8 mouse cellular contexts compared by ENCODE assay signal in genomic region chr3:144203259-144203987, GRCm38 (mm10). TPM values are rescaled to one million over a fixed set of nuclear protein-coding genes. Genes with fewer than 3 reads are reported as not detected.
A peak's percentile ranks its signal among the peaks of the same experiment; 100 is the strongest.
DNase-seq lines count a peak whose midpoint lies in the region; ATAC-seq and TF ChIP-seq lines count a peak whose summit lies in the region.

No protein-coding gene starts in this region.

- TF ChIP-seq CTCF in kidney, adult 2 months (conservative IDR thresholded peaks at IDR 0.05; ENCODE audit: insufficient read depth, insufficient read length, low read depth, low read length) = no peak
- no peak for TF ChIP-seq CTCF in brain, embryonic 14.5 days (IDR thresholded peaks at IDR 0.05; ENCODE audit: borderline replicate concordance, extremely low read depth, insufficient read depth, insufficient read length)

- no peak for TF ChIP-seq POLR2A in kidney, adult 2 months (IDR thresholded peaks at IDR 0.05; ENCODE audit: low read depth, low read length)
- TF ChIP-seq POLR2A in brain, embryonic 14.5 days (IDR thresholded peaks at IDR 0.05; ENCODE audit: borderline replicate concordance, extremely low read depth, insufficient read depth, insufficient read length, poor library complexity, severe bottlenecking) = no peak
- TF ChIP-seq POLR2A in myocyte (IDR thresholded peaks at IDR 0.05; ENCODE audit: insufficient read length, low read depth) = no peak

- no peaks in the 10 kb centered on the region for H3K27me3 ChIP-seq in kidney, adult 2 months (replicated peaks; ENCODE audit: control insufficient read depth, insufficient read depth, low read length)
- no peaks in the 10 kb centered on the region for H3K27me3 ChIP-seq in heart, embryonic 14.5 days (ENCODE audit: control insufficient read depth, insufficient read depth, low read length)
- H3K27me3 ChIP-seq in limb, embryonic 11.5 days (ENCODE audit: control insufficient read depth, insufficient read depth, low read length) = no peaks in the 10 kb centered on the region
- H3K27me3 ChIP-seq in myocyte (ENCODE audit: control insufficient read depth, insufficient read depth, insufficient read length) = no peaks in the 10 kb centered on the region

- peak overlapping the region; percentile 94 for H3K4me3 ChIP-seq in kidney, adult 2 months (ENCODE audit: insufficient read depth, low read depth, low read length)
- peak overlapping the region; percentile 56 to 95 for H3K4me3 ChIP-seq in heart, embryonic 14.5 days (ENCODE audit: control insufficient read depth in 1 of 2, insufficient read depth in 1 of 2, low read depth in 1 of 2, low read length in 2 of 2)
- H3K4me3 ChIP-seq in limb, embryonic 11.5 days (ENCODE audit: low read depth, low read length) = peak overlapping the region; percentile 92
- H3K4me3 ChIP-seq in myocyte = peak overlapping the region; percentile 92

- H3K9me3 ChIP-seq in heart, embryonic 14.5 days (ENCODE audit: control insufficient read depth, low read length) = no peaks in the 10 kb centered on the region
- H3K9me3 ChIP-seq in limb, embryonic 11.5 days (ENCODE audit: control insufficient read depth, low read length) = no peaks in the 10 kb centered on the region

- peak overlapping the region; percentile 98 for H3K9ac ChIP-seq in heart, embryonic 14.5 days (ENCODE audit: low read length)
- H3K9ac ChIP-seq in limb, embryonic 11.5 days (ENCODE audit: low read length) = peak overlapping the region; percentile 72

- peak overlapping the region; percentile 91 for H3K27ac ChIP-seq in kidney, adult 2 months (ENCODE audit: insufficient read depth, low read depth, low read length)
- H3K27ac ChIP-seq in heart, embryonic 14.5 days (replicated peaks in 1 of 2; ENCODE audit: control insufficient read depth in 1 of 2, insufficient read depth in 1 of 2, low read depth in 2 of 2, low read length in 2 of 2) = peak overlapping the region; percentile 81 to 98
- H3K27ac ChIP-seq in limb, embryonic 11.5 days (replicated peaks; ENCODE audit: low read depth, low read length) = peak overlapping the region; percentile 81

- ATAC-seq in heart, embryonic 14.5 days (ENCODE audit: insufficient number of reproducible peaks, insufficient read depth, low FRiP score, low read depth) = no peak
- no peak for ATAC-seq in limb, embryonic 11.5 days (ENCODE audit: insufficient number of reproducible peaks, low FRiP score, low TSS enrichment, low read depth)

- peak; percentile 54 for DNase-seq in kidney, adult 2 months
- no peak for DNase-seq in kidney, adult 8-10 months
- peak; percentile 81 for DNase-seq in brain, embryonic 14.5 days (ENCODE audit: low read depth)
- peak; percentile 64 for DNase-seq in limb, embryonic 11.5 days (ENCODE audit: low spot score)
- DNase-seq in ovary, adult 18-20 months (ENCODE audit: low spot score) = no peak
- DNase-seq in left cerebral cortex, postnatal 4 days = no peak

- no peak overlapping the region for H3ac ChIP-seq in myocyte (ENCODE audit: control insufficient read depth, insufficient read length)

- intact Hi-C loops in left cerebral cortex, postnatal 4 days (cut with DNase I) = loop anchor here (5.0 to 10.0 kb wide), 3 partner anchors 191 to 959 kb away; no protein-coding TSS in a partner anchor

- H3K36me3 ChIP-seq in kidney, adult 2 months (ENCODE audit: control insufficient read depth, insufficient read depth, low read length) = peaks cover 2% of the 10 kb centered on the region; the same call in 1 of the 2 replicates
- peaks cover 18% of the 10 kb centered on the region for H3K36me3 ChIP-seq in heart, embryonic 14.5 days (ENCODE audit: control insufficient read depth, insufficient read depth, low read length)
- no peaks in the 10 kb centered on the region; the same call in 1 of the 2 replicates for H3K36me3 ChIP-seq in limb, embryonic 11.5 days (ENCODE audit: control insufficient read depth, insufficient read depth, low read length)
- H3K36me3 ChIP-seq in myocyte (ENCODE audit: control insufficient read depth, insufficient read depth) = peaks cover 22% of the 10 kb centered on the region

- peaks cover 23% of the 10 kb centered on the region for H3K4me1 ChIP-seq in kidney, adult 2 months (ENCODE audit: control insufficient read depth, insufficient read depth, low read length)
- H3K4me1 ChIP-seq in heart, embryonic 14.5 days (ENCODE audit: control insufficient read depth in 2 of 2, insufficient read depth in 2 of 2, low read length in 2 of 2) = peaks cover 4 to 32% of the 10 kb centered on the region in 2 experiments; a peak in 3 of 4 replicates
- peaks cover 24% of the 10 kb centered on the region for H3K4me1 ChIP-seq in limb, embryonic 11.5 days (ENCODE audit: control insufficient read depth, insufficient read depth, low read length)

- peaks cover 54% of the 10 kb centered on the region for H3K79me2 ChIP-seq in myocyte (ENCODE audit: control insufficient read depth, insufficient read depth)

- peak overlapping the region; percentile 95 for H3K4me2 ChIP-seq in heart, embryonic 14.5 days (ENCODE audit: low read length)
- H3K4me2 ChIP-seq in limb, embryonic 11.5 days (ENCODE audit: low read depth, severe bottlenecking) = peak overlapping the region; percentile 75
- peak overlapping the region; percentile 74 for H3K4me2 ChIP-seq in myocyte (ENCODE audit: low read depth)

- 1% methylated on average over 15 of the region's 15 CpGs for WGBS in kidney, adult 2 months
- under 1% methylated on average over 15 of the region's 15 CpGs for WGBS in heart, embryonic 14.5 days
- WGBS in limb, embryonic 11.5 days = under 1% methylated on average over 15 of the region's 15 CpGs

TF ChIP-seq in myocyte, 11 proteins besides CTCF, POLR2A, EP300 and RAD21:
- TF ChIP-seq MYOD1 (IDR thresholded peaks at IDR 0.05; ENCODE audit: control insufficient read depth in 1 of 3, insufficient read length in 2 of 3, low read depth in 2 of 3) (no peak), TCF3 (IDR thresholded peaks at IDR 0.05; ENCODE audit: insufficient read length, low read depth) (no peak), TCF12 (IDR thresholded peaks at IDR 0.05; ENCODE audit: insufficient read depth, poor library complexity, severe bottlenecking) (no peak), REST (IDR thresholded peaks at IDR 0.05; ENCODE audit: insufficient read depth, insufficient read length) (no peak)
TF ChIP-seq in myocyte: peak in this region for 0.

RNA-seq across cellular contexts. Expression of gene Lmo4, which starts 1.6 kb away (rescaled TPM):
- polyA plus RNA-seq in kidney, adult 2 months (2012; rRNA removed) = 88.7 and 108 TPM in 2 replicates
- polyA plus RNA-seq in brain, embryonic 14.5 days (2012; rRNA removed) = 155 and 177 TPM in 2 replicates
- 45.2 and 45.3 TPM in 2 replicates for polyA plus RNA-seq in heart, embryonic 14.5 days (2014; fragmentation: Nextera tagmentation; extraction: Ambion mirVana)
- 95.7 and 100 TPM in 2 replicates for polyA plus RNA-seq in limb, embryonic 11.5 days (2014; fragmentation: Nextera tagmentation; extraction: Ambion mirVana)
- polyA plus RNA-seq in myocyte (2012; fragmentation: generic; extraction: Trizol) = 75.0 TPM
- 100 to 1,000 TPM; 268 to 293 TPM for total RNA-seq in left cerebral cortex, postnatal 4 days (2021)

Comparison
In these comparisons a context has a peak if more than half of its experiments do, and no peak if none do; other contexts are left out.
1. DNase-seq: peak in kidney, adult 2 months (single experiment), brain, embryonic 14.5 days (single experiment) and limb, embryonic 11.5 days (single experiment); none in kidney, adult 8-10 months (0 of 2), ovary, adult 18-20 months (single experiment) and left cerebral cortex, postnatal 4 days (single experiment).
2. Peak in every context shown above with its lines, with median percentiles within 50 percentile points of each other: H3K27ac ChIP-seq, H3K4me3 ChIP-seq and H3K4me2 ChIP-seq.